Mouse (Mus musculus): Measurements from ENCODE around the gene Vstm5. TPM values are rescaled to one million over a fixed set of nuclear protein-coding genes. Genes with fewer than 3 reads are reported as not detected.

The Vstm5 gene
- total RNA-seq, 2 experiments from 2014 or later, result 4.5 to 6.3 TPM

Other genes starting within 250 kb of the Vstm5 start
- gene Panx1, start 193.6 kb upstream of the Vstm5 start, total RNA-seq (2021), result 10 to 100 TPM; 26.8 to 27.5 TPM
- not detected for gene Hephl1, start 126.9 kb upstream of the Vstm5 start, total RNA-seq (2021)
- 10 to 100 TPM; 38.9 to 41.9 TPM for gene Med17, start 40.9 kb downstream of the Vstm5 start, total RNA-seq (2021)
- 10 to 100 TPM; 34.3 to 35.2 TPM for gene Taf1d, start 67.2 kb downstream of the Vstm5 start, total RNA-seq (2021)
- gene 4931406C07Rik, start 67.4 kb downstream of the Vstm5 start, total RNA-seq (2021), result 10 to 100 TPM; 16.2 to 18.5 TPM
- gene Cep295, start 118.7 kb downstream of the Vstm5 start, total RNA-seq (2021), result 10 to 100 TPM; 20.7 to 24.0 TPM

Measured in layer of hippocampus, postnatal 36 days (tissue).